Mouse (Mus musculus): ENCODE data around the gene Gm11733. TPM values are rescaled to one million over a fixed set of nuclear protein-coding genes. Genes with fewer than 3 reads are reported as not detected.

The Gm11733 gene
- not detected for polyA plus RNA-seq (2015; fragmentation: Illumina TruSeq; extraction: RNeasy Lipid Tissue Mini Kit (QIAGEN cat#74804); ENCODE audit: insufficient read depth, low read depth, low replicate concordance)

DNA sequence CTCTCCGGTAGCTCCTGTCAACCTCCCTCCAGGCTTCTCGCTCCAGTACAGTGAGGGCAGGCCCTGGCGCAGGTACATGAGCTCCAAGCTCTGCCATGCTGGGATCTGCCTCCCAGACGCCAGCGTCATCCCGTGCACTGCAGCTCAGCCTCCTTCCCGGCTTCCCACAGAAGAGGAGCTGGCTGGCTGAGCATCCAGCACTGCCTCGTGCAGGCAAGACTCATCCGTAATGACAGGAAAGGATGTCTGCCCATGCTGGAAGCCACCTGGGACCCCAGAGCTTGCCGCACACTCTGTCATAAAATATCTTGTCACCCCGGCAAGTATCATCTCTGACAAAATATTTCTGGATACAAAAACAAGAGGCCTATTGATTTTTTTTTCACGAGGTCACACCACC is at the start of gene Gm11733:
Gm11733 (plus strand) TSS at position 171 of the 400 bp plus-strand sequence.

Other genes starting within 250 kb of the Gm11733 start
- gene Tnrc6c, start 169.9 kb downstream of the Gm11733 start, polyA plus RNA-seq (2015; fragmentation: Illumina TruSeq; extraction: RNeasy Lipid Tissue Mini Kit (QIAGEN cat#74804); ENCODE audit: insufficient read depth, low read depth, low replicate concordance), result 6.8 TPM